Mouse (Mus musculus) erythroblast, embryonic 14.5 days (primary cell): Measurements from ENCODE around the gene Ralgps2.

Experiments used
- GATA1 ChIP-seq: IDR thresholded peaks from 2 replicates; pipeline ENCODE4 v1.6.1; 2012; ENCODE audit warnings: low read length, inconsistent platforms, mixed read lengths
- TAL1 ChIP-seq: IDR thresholded peaks from 3 replicates; pipeline ENCODE4 v1.6.1; 2012; ENCODE audit warnings: low read length, inconsistent platforms, mixed read lengths

GRCm38 (mm10) chr1:156909866-156910265 lies 29.6 kb downstream of the Ralgps2 start:
- no peak for TF ChIP-seq TAL1
- no peak for TF ChIP-seq GATA1
